Mouse (Mus musculus) layer of hippocampus, adult 9-11 months (tissue): ENCODE data around the gene Gpat3.

Experiments used
- DNase-seq: peaks from one replicate; pipeline ENCODE4 v3.0.0; 2022

Gene Gpat3

GRCm38 (mm10) chr5:100861140-100861539 is 15.6 kb downstream of the Gpat3 start:
- DNase-seq, result no peak

GRCm38 (mm10) chr5:100861811-100862210 is 16.3 kb downstream of the Gpat3 start:
- no peak for DNase-seq

GRCm38 (mm10) chr5:100863091-100863490 is 17.6 kb downstream of the Gpat3 start:
- no peak for DNase-seq

- no peak for DNase-seq
Observed at GRCm38 (mm10) chr5:100864438-100864837, 18.9 kb downstream of the Gpat3 start.

GRCm38 (mm10) chr5:100866183-100866582 is 20.7 kb downstream of the Gpat3 start:
- peak; percentile 44 for DNase-seq

- no peak for DNase-seq
Observed at GRCm38 (mm10) chr5:100869197-100869895, 23.8 kb downstream of the Gpat3 start.

- peak; percentile 8 for DNase-seq
Observed at GRCm38 (mm10) chr5:100871987-100872386, 26.5 kb downstream of the Gpat3 start.

GRCm38 (mm10) chr5:100874721-100875120 is 29.2 kb downstream of the Gpat3 start:
- DNase-seq, result no peak

GRCm38 (mm10) chr5:100875180-100875579 is 29.7 kb downstream of the Gpat3 start:
- DNase-seq, result no peak

- no peak for DNase-seq
Observed at GRCm38 (mm10) chr5:100877021-100877420, 31.5 kb downstream of the Gpat3 start.

- no peak for DNase-seq
Observed at GRCm38 (mm10) chr5:100885216-100885615, 39.7 kb downstream of the Gpat3 start.

GRCm38 (mm10) chr5:100886331-100886988 is 40.9 kb downstream of the Gpat3 start:
- no peak for DNase-seq

- no peak for DNase-seq
Observed at GRCm38 (mm10) chr5:100896199-100896598, 50.7 kb downstream of the Gpat3 start.

GRCm38 (mm10) chr5:100899745-100900489 is 54.4 kb downstream of the Gpat3 start:
- DNase-seq, result no peak

GRCm38 (mm10) chr5:100901046-100901445 is 55.5 kb downstream of the Gpat3 start:
- no peak for DNase-seq

GRCm38 (mm10) chr5:100908478-100908877 is 63.0 kb downstream of the Gpat3 start:
- DNase-seq, result no peak

GRCm38 (mm10) chr5:100908901-100909300 is 63.4 kb downstream of the Gpat3 start:
- no peak for DNase-seq

GRCm38 (mm10) chr5:100909691-100910090 is 64.2 kb downstream of the Gpat3 start:
- no peak for DNase-seq

GRCm38 (mm10) chr5:100911502-100912097 is 66.1 kb downstream of the Gpat3 start:
- no peak for DNase-seq

- DNase-seq, result no peak
Observed at GRCm38 (mm10) chr5:100912366-100912765, 66.9 kb downstream of the Gpat3 start.

- no peak for DNase-seq
Observed at GRCm38 (mm10) chr5:100913274-100913673, 67.8 kb downstream of the Gpat3 start.

- DNase-seq, result no peak
Observed at GRCm38 (mm10) chr5:100914989-100915388, 69.5 kb downstream of the Gpat3 start.

GRCm38 (mm10) chr5:100915411-100915810 is 69.9 kb downstream of the Gpat3 start:
- DNase-seq, result no peak
